Mouse (Mus musculus) heart, adult 2 months (tissue): Measurements from ENCODE around the gene Olfr444. TPM values are rescaled to one million over a fixed set of nuclear protein-coding genes. Genes with fewer than 3 reads are reported as not detected.

Source experiments
- DNase-seq, 2 experiments: peaks; one replicate each; pipeline ENCODE4 v3.0.0; 2021
- H3K27ac ChIP-seq: fragments of 200-600 bp; 2 replicates; pipeline ENCODE4 v1.8.1; 2022
- H3K27me3 ChIP-seq: fragments of 200-500 bp; 2 replicates; pipeline ENCODE4 v1.6.1; 2012; ENCODE audit warnings: mild to moderate bottlenecking, low read length, inconsistent platforms, mixed read lengths; ENCODE audit not compliant: control insufficient read depth, insufficient read depth
- H3K36me3 ChIP-seq: fragments of 200-500 bp; 2 replicates; pipeline ENCODE4 v1.6.1; 2012; ENCODE audit warnings: low read length, inconsistent platforms; ENCODE audit not compliant: control insufficient read depth, insufficient read depth
- H3K4me1 ChIP-seq: fragments of 200-500 bp; 2 replicates; pipeline ENCODE4 v1.6.1; 2011; ENCODE audit warnings: low read length; ENCODE audit not compliant: control insufficient read depth, insufficient read depth
- H3K4me3 ChIP-seq: fragments of 200-600 bp; 2 replicates; pipeline ENCODE4 v1.8.1; 2022
- H3K79me2 ChIP-seq: fragments of 200-500 bp; replicated peaks from 2 replicates; pipeline ENCODE4 v1.6.1; 2012; ENCODE audit warnings: mild to moderate bottlenecking, inconsistent platforms, low read length, moderate library complexity, mixed read lengths; ENCODE audit not compliant: control insufficient read depth, insufficient read depth
- H3K9ac ChIP-seq: fragments of 200-500 bp; 2 replicates; pipeline ENCODE4 v1.6.1; 2012; ENCODE audit warnings: low read depth, mild to moderate bottlenecking, control low read depth, inconsistent platforms, low read length, mixed read lengths
- CTCF ChIP-seq: fragments of 200-600 bp; IDR thresholded peaks from 2 replicates; pipeline ENCODE4 v1.8.1; 2022; ENCODE audit warnings: antibody characterized with exemption, mild to moderate bottlenecking, moderate library complexity
- EP300 ChIP-seq: fragments of 200-500 bp; IDR thresholded peaks from 2 replicates; pipeline ENCODE4 v1.6.1; 2011; ENCODE audit warnings: low read depth, low read length, control low read depth; ENCODE audit not compliant: insufficient read depth
- POLR2A ChIP-seq: fragments of 200-500 bp; IDR thresholded peaks from 2 replicates; pipeline ENCODE4 v1.6.1; 2011; ENCODE audit warnings: mild to moderate bottlenecking, low read depth, low read length, control low read depth; ENCODE audit not compliant: insufficient read depth
- WGBS: fragments of 180-500 bp; shearing (Covaris S2); methylation state at CpG from one replicate; pipeline ENCODE4 v1.1.7; 2018; 5-methylcytosine and 5-hydroxymethylcytosine counted together
- intact Hi-C: fragments of 180-260 bp; cut with DNase I; formaldehyde crosslinking; loops from one replicate; pipeline ENCODE4 v1.15.1; 2025
- long read RNA-seq: library from polyadenylated mRNA; stranded (forward); transcript quantifications from one replicate; pipeline ENCODE4 v2.0.0, GENCODE M21; 2021
- polyA plus RNA-seq: library from polyadenylated mRNA; depleted of rRNA; stranded (reverse); fragments of >200 nt; gene quantifications from 2 replicates; pipeline ENCODE4 v1.2.3, GENCODE M21; 2012; rRNA removed
- total RNA-seq, 2 experiments: library from RNA; stranded (reverse); gene quantifications; 2 replicates each; pipeline ENCODE4 v1.2.3; 2021

Gene Olfr444
- total RNA-seq (not detected), polyA plus RNA-seq (not detected in 2 replicates)
- long read RNA-seq: 0 reads

DNA sequence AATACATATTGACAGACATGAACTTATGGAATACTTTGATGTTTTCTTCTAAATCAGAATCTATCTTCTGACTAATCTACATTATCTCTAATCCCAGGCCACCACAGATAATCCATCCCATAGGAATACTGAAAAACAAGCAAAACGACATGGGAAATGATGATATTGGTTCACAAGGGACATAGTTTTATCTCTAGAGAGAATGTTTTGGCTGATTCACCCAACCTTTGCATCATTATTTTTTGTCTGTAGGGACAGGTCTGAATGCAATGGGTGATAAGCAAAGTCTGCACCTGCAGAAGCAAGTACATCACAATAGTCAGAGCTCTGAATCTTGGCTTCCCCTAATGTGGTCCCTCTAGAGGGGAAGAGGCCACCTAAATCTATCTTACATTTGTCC, at the start of gene Olfr444:
TSS of gene Olfr444 (plus strand) at position 301 of the 400 bp plus-strand sequence.
- Histone ChIP-seq H3K27ac (no peak within 1 kb of the TSS), H3K36me3 (no peaks in the 10 kb centered on the region), H3K4me3 (no peak within 1 kb of the TSS), H3K79me2 (no peaks in the 10 kb centered on the region), H3K27me3 (no peaks in the 10 kb centered on the region), H3K9ac (no peak within 1 kb of the TSS), H3K4me1 (no peaks in the 10 kb centered on the region)
- intact Hi-C loops: no loop called here
- WGBS: 42% methylated on average over 1 of the region's 1 CpGs
- DNase-seq: no peak
- TF ChIP-seq EP300: no peak
- TF ChIP-seq POLR2A: no peak
- no peak for TF ChIP-seq CTCF

DNA sequence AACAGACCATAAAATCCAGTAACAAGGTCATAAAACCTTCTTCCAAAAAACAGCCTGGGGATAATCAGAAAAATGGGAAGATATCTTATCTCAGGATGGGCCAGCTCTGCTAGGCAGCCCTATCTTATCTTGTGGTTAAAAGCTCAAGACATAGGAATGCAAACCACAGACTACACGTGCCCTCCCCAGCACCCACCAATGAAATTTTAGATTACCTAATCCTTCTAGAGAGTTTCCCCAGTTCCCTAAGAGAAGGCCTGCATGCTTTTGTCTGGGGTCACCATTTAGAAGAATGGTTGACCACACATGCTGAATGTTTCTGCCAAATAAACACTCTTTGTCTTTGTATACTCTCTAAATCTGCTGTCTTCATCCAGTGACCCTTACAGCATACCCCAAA, 48.5 kb upstream of the Olfr444 start:
- Histone ChIP-seq H3K27me3 (no peaks in the 10 kb centered on the region), H3K4me1 (no peaks in the 10 kb centered on the region), H3K79me2 (no peaks in the 10 kb centered on the region), H3K36me3 (no peaks in the 10 kb centered on the region), H3K27ac (no peak overlapping the region), H3K9ac (no peak overlapping the region), H3K4me3 (no peak overlapping the region)
- intact Hi-C loops: no loop called here
- WGBS: 19% methylated on average over 1 of the region's 1 CpGs
- no peak for DNase-seq
- TF ChIP-seq CTCF: no peak
- TF ChIP-seq EP300: no peak
- TF ChIP-seq POLR2A: no peak

DNA sequence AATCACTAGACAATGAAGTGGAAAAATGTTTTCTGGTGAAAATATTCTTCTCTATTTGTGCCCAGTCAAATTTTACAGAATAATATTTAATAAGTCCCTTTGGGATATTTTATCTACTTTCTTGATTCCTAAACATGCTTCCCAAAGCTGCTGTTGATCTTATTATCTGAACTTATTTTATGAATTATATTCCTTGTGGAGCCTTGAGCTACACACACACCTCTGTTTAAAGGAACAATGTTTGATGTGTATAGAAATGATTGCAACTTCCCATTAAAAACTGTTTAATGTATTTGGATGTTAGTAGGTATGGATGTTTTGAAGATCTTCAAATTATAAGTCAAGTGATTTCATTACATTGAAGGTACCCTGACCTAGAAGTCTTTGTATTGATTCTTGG, 40.3 kb upstream of the Olfr444 start, which contains the start of gene Olfr447:
TSS of gene Olfr447 (plus strand) at position 301 of the 400 bp plus-strand sequence.
- no peaks in the 10 kb centered on the region for H3K27me3 ChIP-seq
- no peaks in the 10 kb centered on the region for H3K4me1 ChIP-seq
- no peaks in the 10 kb centered on the region for H3K79me2 ChIP-seq
- no peak for DNase-seq
- H3K4me3 ChIP-seq: no peak within 1 kb of the TSS
- no peak within 1 kb of the TSS for H3K27ac ChIP-seq
- intact Hi-C loops: no loop called here
- H3K9ac ChIP-seq: no peak within 1 kb of the TSS
- H3K36me3 ChIP-seq: no peaks in the 10 kb centered on the region
- TF ChIP-seq EP300 (no peak), POLR2A (no peak)

DNA sequence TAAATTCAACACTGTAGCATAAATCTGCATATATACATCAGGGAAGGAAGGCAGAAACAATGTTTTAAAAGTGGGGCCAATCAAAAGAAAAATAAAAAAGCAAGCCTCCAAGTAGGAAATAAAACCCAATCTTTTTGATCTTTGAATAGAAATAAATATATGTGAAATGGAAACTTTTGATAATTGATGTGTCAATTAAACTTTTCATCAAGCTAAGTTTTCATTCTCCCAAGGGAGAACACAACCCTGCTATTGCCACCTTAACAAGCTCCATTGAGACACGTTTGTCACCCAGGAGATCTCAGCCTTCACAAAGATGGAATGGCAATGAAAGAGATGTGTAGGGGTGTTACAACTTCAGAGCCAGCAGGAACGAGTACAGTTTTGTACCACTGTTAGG, 27.8 kb upstream of the Olfr444 start, which contains the start of gene Olfr446:
TSS of gene Olfr446 (plus strand) at position 301 of the 400 bp plus-strand sequence.
- no peaks in the 10 kb centered on the region for H3K36me3 ChIP-seq
- no peak within 1 kb of the TSS for H3K9ac ChIP-seq
- no peak within 1 kb of the TSS for H3K27ac ChIP-seq
- TF ChIP-seq POLR2A: no peak
- TF ChIP-seq EP300: no peak
- TF ChIP-seq CTCF: no peak
- no peaks in the 10 kb centered on the region for H3K79me2 ChIP-seq
- intact Hi-C loops: no loop called here
- no peak within 1 kb of the TSS for H3K4me3 ChIP-seq
- H3K4me1 ChIP-seq: no peaks in the 10 kb centered on the region
- H3K27me3 ChIP-seq: no peaks in the 10 kb centered on the region
- 58% methylated on average over 2 of the region's 2 CpGs for WGBS
- no peak for DNase-seq

DNA sequence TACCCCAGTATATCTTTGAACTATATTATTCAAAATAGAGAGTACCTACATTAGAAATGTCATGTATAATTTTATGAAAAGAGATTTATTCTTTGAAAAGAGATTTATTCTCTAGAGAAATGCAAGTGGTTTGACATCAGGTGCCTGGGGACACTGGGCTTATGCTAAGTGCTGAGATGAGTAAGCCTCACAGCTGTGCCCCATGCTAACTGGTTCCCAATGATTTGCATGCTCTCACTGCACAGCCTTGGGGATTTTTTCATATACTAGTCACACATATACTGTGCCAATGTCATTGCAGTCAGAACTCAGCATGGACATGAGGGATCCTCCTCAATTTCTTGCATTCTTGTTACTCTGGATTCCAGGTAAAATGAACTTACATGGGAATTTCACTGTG, 31.5 kb downstream of the Olfr444 start:
- no peaks in the 10 kb centered on the region for H3K79me2 ChIP-seq
- H3K27ac ChIP-seq: no peak overlapping the region
- intact Hi-C loops: no loop called here
- H3K9ac ChIP-seq: no peak overlapping the region
- DNase-seq: no peak
- H3K4me3 ChIP-seq: no peak overlapping the region
- no peaks in the 10 kb centered on the region for H3K27me3 ChIP-seq
- H3K36me3 ChIP-seq: no peaks in the 10 kb centered on the region
- H3K4me1 ChIP-seq: no peaks in the 10 kb centered on the region
- TF ChIP-seq EP300 (no peak), POLR2A (no peak), CTCF (no peak)

Other genes starting within 250 kb of the Olfr444 start
- 10 to 100 TPM; 10.3 to 12.4 TPM for gene Tcaf1, start 239.0 kb upstream of the Olfr444 start, total RNA-seq
- gene Tcaf1, start 239.0 kb upstream of the Olfr444 start, polyA plus RNA-seq: 8.0 and 12.5 TPM in 2 replicates
- gene Olfr453, start 209.7 kb upstream of the Olfr444 start, total RNA-seq: not detected
- gene Olfr453, start 209.7 kb upstream of the Olfr444 start, polyA plus RNA-seq: not detected in 2 replicates
- gene Olfr38, start 192.7 kb upstream of the Olfr444 start, total RNA-seq: not detected
- not detected in 2 replicates for gene Olfr38, start 192.7 kb upstream of the Olfr444 start, polyA plus RNA-seq
- gene Olfr452, start 164.0 kb upstream of the Olfr444 start, total RNA-seq: not detected
- gene Olfr452, start 164.0 kb upstream of the Olfr444 start, polyA plus RNA-seq: not detected in 2 replicates
- gene Olfr450, start 137.1 kb upstream of the Olfr444 start, total RNA-seq: not detected
- gene Olfr450, start 137.1 kb upstream of the Olfr444 start, polyA plus RNA-seq: not detected in 2 replicates
- not detected for gene Olfr449, start 114.7 kb upstream of the Olfr444 start, total RNA-seq
- gene Olfr449, start 114.7 kb upstream of the Olfr444 start, polyA plus RNA-seq: not detected in 2 replicates
- gene Olfr448, start 58.6 kb upstream of the Olfr444 start, total RNA-seq: not detected
- gene Olfr448, start 58.6 kb upstream of the Olfr444 start, polyA plus RNA-seq: not detected in 2 replicates
- not detected for gene Olfr447, start 40.2 kb upstream of the Olfr444 start, total RNA-seq
- not detected in 2 replicates for gene Olfr447, start 40.2 kb upstream of the Olfr444 start, polyA plus RNA-seq
- not detected for gene Olfr446, start 27.7 kb upstream of the Olfr444 start, total RNA-seq
- gene Olfr446, start 27.7 kb upstream of the Olfr444 start, polyA plus RNA-seq: not detected in 2 replicates
- gene Olfr441, start 157.3 kb downstream of the Olfr444 start, total RNA-seq: not detected
- not detected in 2 replicates for gene Olfr441, start 157.3 kb downstream of the Olfr444 start, polyA plus RNA-seq
- gene Olfr237-ps1, start 197.5 kb downstream of the Olfr444 start, total RNA-seq: not detected
- gene Olfr237-ps1, start 197.5 kb downstream of the Olfr444 start, polyA plus RNA-seq: not detected in 2 replicates
- not detected for gene Olfr437, start 214.2 kb downstream of the Olfr444 start, total RNA-seq
- not detected in 2 replicates for gene Olfr437, start 214.2 kb downstream of the Olfr444 start, polyA plus RNA-seq
- gene Olfr13, start 223.1 kb downstream of the Olfr444 start, total RNA-seq: not detected
- gene Olfr13, start 223.1 kb downstream of the Olfr444 start, polyA plus RNA-seq: not detected in 2 replicates
- gene Olfr435, start 248.1 kb downstream of the Olfr444 start, total RNA-seq: not detected
- not detected in 2 replicates for gene Olfr435, start 248.1 kb downstream of the Olfr444 start, polyA plus RNA-seq